Mouse (Mus musculus) olfactory bulb, adult 2 months (tissue): ENCODE data around the gene Tmem86b.

Source experiments
- CTCF ChIP-seq: fragments of 200-500 bp; IDR thresholded peaks from 2 replicates; pipeline ENCODE4 v1.5.1; 2012; ENCODE audit warnings: low read depth, mild to moderate bottlenecking, low read length, moderate library complexity; ENCODE audit not compliant: insufficient read depth
- POLR2A ChIP-seq: fragments of 200-500 bp; IDR thresholded peaks from 2 replicates; pipeline ENCODE4 v1.6.1; 2012; ENCODE audit warnings: mild to moderate bottlenecking, low read depth, low read length, moderate library complexity; ENCODE audit not compliant: insufficient read depth

DNA sequence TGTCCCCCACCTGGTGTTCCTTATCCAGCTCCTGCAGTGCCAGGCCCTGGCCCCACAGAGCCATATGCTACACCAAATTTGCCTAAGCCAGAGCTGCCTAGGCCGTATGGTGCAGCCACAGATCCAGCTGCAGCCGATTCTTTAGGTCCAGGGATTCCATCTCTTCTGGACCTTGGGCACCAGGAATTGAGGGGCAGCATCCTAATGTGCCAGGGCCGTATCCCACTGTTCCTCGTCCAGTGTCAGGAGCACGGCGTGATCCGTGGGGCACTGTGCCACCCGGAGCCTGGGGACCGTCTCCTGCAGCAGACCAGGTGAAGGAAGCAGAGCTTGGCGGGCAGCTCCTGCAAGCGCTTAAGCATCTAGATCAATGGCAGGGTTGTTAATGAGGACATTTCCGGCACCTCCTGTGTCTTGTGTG, 19.3 kb downstream of the Tmem86b start:
- TF ChIP-seq CTCF, result no peak
- no peak for TF ChIP-seq POLR2A
